Mouse (Mus musculus) embryonic fibroblast, embryonic 13.5 days (primary cell): ENCODE results near the gene Pgm2l1.

Experiments used
- CTCF ChIP-seq: IDR thresholded peaks from 2 replicates; pipeline ENCODE4 v1.5.1; 2011; ENCODE audit warnings: mild to moderate bottlenecking, control low read depth, low read length, moderate library complexity, borderline replicate concordance; ENCODE audit not compliant: insufficient read depth
- POLR2A ChIP-seq: IDR thresholded peaks from 2 replicates; pipeline ENCODE4 v1.6.1; 2011; ENCODE audit warnings: low read depth, mild to moderate bottlenecking, control low read depth, low read length, moderate library complexity

DNA sequence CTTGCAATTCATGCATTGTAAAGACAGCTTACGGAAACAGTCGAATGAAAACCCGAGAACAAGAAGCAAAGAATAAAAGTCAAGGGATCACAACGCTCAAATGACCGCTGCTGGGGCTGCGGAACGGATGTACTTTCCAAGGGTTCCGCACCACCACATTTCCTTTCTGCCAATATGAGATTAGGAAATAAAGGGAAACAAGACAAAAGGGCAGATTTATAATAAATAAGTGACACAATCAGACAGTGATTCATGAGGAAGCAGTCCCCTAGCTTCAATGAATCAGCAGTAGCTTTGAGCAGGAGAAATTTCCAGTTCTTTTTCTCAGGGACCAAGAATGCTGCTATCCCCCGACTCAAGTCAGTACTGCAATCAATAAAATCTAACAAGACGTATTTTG lies 11.2 kb upstream of the Pgm2l1 start:
- no peak for TF ChIP-seq CTCF
- TF ChIP-seq POLR2A = no peak
